Mouse (Mus musculus): ENCODE results near the gene Tcirg1. TPM values are rescaled to one million over a fixed set of nuclear protein-coding genes. Genes with fewer than 3 reads are reported as not detected.

Gene Tcirg1
- polyA plus RNA-seq (2017; shearing (Covaris generic)) = 63.1 TPM

DNA sequence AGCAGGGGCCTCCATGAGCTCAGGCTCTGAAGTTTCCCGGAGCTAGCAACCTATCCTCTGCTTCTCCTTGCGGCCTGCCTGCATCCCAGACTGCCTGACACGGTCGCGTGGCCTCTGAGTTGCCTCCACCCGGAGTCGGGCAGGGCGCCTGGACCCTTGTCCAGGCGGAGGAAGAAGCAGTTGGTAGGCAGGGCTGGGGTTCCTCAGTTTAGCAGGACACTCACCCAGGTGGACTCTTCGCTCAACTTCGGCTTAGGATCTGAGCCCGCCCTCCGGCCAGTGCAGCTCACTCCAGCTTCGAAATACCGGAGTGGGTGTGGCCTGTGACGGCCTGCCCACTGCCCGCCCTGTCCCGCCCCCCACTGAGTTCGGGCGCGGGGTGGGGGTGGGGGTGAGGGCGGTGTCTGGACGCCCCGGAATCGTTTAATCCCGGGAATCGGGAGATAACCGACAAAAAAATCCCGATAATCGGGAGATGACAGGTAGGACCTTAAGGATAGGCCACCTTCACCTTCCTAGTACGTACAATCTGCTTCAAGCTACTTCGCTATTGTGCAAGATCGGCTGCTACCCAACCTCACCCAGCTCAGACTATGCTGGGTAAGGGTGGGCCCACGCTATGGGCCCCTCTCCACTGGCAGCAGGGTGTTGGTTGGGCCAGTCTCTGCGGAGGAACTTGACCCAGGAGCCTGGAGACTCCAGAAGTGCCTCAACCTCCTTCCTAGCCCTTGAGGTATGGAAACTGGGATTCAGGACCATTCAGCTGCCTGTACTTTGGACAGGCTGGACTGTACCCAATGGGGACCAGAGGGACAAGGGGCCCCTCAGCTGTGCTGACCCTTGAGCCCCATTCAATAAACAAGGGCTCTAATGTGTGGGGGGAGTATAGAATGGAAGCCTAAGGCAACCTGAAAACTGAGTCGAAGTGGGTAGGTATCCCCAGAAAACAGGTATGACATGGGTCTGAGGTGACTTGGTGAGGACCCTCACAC lies at the start of gene Tcirg1:
Gene Tcirg1 (minus strand): TSS at position 339 of the 992 bp plus-strand sequence.

DNA sequence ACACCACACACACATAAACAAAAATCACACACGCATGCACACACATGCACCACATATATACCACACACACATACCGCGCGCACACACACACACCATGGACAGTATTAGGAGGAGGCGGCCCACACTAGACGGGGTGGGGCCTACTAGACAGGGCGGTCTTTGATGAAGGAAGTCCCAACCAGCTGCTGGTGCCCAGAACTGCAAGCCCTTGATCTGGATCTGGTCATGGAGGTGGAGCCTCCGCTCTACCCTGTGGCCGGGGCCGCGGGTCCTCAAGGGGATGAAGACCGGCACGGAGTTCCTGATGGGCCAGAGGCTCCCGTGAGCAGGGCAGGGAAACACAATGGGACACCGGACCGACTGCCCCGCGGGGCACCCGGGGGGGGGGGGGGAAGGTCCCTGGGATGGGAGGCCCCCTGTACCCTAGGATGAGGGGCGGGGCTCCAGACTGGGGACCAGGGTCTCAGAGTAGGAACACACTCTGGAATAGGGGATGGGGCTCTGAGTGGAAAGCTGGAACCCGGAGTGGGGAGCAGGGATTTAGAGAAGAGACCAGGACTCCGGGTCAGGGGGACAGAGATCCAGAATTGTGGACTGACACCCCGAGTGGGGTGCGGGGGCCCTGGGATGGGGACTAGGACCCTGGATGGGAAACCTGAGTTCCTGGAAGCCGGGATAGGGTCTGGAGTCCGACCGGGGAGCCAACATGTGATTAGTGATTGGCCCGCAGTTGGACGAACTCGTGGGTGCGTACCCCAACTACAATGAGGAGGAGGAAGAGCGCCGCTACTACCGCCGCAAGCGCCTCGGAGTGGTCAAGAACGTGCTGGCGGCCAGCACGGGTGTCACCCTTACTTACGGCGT lies 28.3 kb upstream of the Tcirg1 start, which contains the start of gene Unc93b1:
Gene Unc93b1 (plus strand): TSS at position 155 of the 864 bp plus-strand sequence.

DNA sequence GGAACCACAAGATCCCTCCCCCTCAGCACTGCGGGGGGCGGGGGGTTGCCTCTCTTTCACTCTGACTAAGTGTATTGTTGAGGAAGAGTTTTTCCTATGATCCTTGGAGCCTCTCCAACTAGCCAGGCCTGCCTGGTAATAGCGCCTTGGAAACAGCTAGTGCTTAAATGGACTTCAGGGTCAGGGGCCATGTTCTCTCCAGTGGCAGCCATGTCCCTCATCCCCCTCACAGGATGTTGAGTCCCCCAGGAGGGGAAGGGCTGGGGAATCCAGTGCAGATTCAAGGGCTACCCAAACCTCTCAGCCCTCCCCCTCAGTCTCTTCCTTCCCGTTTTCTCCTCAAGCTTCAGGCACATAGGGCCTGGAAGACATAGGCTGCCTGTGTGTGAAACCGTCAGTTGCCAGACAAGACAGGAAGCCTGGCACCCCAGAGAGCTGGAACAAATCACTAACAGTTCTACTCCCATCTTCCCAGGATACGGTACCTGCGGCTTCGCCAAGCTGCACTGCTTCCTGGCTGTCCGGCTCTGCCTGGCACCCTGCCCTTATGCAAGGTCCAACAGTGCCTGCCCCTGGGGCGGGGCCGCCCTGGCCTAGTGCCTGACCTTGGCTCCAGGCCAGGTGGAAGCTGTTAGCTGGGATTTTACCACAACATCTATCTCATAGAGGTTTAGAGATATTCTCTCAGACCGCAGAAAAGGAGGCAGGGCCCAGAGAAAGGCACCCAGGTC lies 22.4 kb upstream of the Tcirg1 start, which contains the start of gene Aldh3b1:
Gene Aldh3b1 (minus strand): TSS at position 598 of the 731 bp plus-strand sequence.

DNA sequence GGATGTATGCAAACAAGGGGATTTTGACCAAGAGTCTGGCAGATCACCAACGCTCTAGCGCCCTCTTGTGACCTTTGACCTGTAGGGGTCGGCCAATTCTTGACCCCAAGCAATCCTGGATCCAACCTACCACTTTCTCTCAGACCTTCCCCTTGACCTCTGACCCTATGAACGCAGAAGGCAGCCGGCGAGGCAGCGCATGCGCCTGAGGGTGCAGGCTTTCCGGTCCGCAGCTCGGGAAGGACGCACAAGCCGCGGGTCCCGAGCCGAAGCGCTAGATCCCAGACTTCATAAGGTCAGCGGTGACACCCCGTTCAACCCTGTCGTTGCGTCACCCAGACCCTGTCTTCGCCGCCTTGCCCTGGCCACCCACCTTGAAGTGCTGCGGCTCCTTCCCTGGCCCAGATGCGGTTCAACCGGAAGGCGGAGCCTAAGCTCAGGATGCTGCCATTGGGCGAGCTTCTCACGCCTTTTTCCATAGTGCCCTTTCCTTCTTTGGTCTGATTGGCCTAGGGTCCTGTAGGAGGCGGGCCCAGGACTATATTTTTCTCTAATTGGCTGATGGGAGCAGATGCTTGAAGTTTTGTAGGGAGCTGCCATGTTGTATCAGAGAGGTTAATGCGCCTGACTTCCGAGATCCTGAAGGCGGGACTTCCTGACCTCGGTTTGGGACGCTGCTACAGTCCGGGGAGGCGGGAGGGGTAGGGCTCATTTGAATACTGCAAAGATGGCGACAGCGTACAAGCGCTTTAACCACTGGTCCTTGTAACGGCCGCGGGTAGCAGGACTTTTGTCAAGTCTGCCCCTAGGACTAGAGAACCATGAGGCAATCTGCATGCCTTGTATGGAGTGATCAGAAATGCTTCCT lies 5.6 kb upstream of the Tcirg1 start, which contains the start of gene Ndufs8:
Gene Ndufs8 (minus strand): TSS at position 438 of the 868 bp plus-strand sequence.

DNA sequence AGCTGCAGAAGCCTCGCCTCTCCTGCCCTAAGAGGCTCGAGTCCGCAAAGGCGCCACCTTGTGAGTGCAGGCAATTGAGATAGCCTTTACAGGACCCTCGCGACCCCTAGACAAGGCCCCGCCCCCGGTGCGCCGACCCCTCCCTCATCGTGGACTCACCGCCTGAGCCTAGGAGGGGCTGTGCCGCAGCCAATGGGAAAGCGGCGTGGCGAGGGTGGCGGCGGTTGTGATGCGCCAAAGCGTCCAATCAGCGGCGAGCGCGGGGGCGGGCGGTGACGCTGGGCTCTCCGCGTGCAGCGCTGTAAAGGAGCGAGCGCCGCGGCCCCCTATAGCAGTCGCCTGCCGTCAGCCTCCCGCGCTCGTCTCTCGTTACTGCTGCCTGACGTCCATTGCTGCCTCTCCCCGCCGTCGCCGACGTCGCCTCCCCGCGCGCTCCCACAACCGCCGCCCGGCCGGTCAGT lies 55.4 kb downstream of the Tcirg1 start, which contains the start of gene Chka:
Gene Chka (plus strand): TSS at position 272 of the 461 bp plus-strand sequence.

Other genes with a start within 250 kb of the Tcirg1 start
- 0.04 TPM for gene Lrp5, start 220.6 kb downstream of the Tcirg1 start, polyA plus RNA-seq (2017; shearing (Covaris generic))
- gene 1810055G02Rik, start 198.8 kb downstream of the Tcirg1 start, polyA plus RNA-seq (2017; shearing (Covaris generic)) = 7.1 TPM
- gene Kmt5b, start 139.7 kb downstream of the Tcirg1 start, polyA plus RNA-seq (2017; shearing (Covaris generic)) = 33.8 TPM
- 2.1 TPM for gene Chka, start 55.4 kb downstream of the Tcirg1 start, polyA plus RNA-seq (2017; shearing (Covaris generic))
- gene Ndufs8, start 5.6 kb upstream of the Tcirg1 start, polyA plus RNA-seq (2017; shearing (Covaris generic)) = 259 TPM
- gene Aldh3b1, start 22.7 kb upstream of the Tcirg1 start, polyA plus RNA-seq (2017; shearing (Covaris generic)) = 0.29 TPM
- gene Unc93b1, start 28.1 kb upstream of the Tcirg1 start, polyA plus RNA-seq (2017; shearing (Covaris generic)) = 47.5 TPM
- not detected for gene Aldh3b3, start 51.5 kb upstream of the Tcirg1 start, polyA plus RNA-seq (2017; shearing (Covaris generic))
- not detected for gene Aldh3b2, start 65.2 kb upstream of the Tcirg1 start, polyA plus RNA-seq (2017; shearing (Covaris generic))
- gene Acy3, start 79.4 kb upstream of the Tcirg1 start, polyA plus RNA-seq (2017; shearing (Covaris generic)) = 0.71 TPM
- not detected for gene Tbx10, start 85.6 kb upstream of the Tcirg1 start, polyA plus RNA-seq (2017; shearing (Covaris generic))
- gene Nudt8, start 93.4 kb upstream of the Tcirg1 start, polyA plus RNA-seq (2017; shearing (Covaris generic)) = 9.1 TPM
- gene Gm49405, start 93.5 kb upstream of the Tcirg1 start, polyA plus RNA-seq (2017; shearing (Covaris generic)) = 1.4 TPM
- gene Doc2g, start 96.2 kb upstream of the Tcirg1 start, polyA plus RNA-seq (2017; shearing (Covaris generic)) = 2.1 TPM
- gene Ndufv1, start 105.7 kb upstream of the Tcirg1 start, polyA plus RNA-seq (2017; shearing (Covaris generic)) = 169 TPM
- gene Gstp1, start 130.9 kb upstream of the Tcirg1 start, polyA plus RNA-seq (2017; shearing (Covaris generic)) = 708 TPM
- gene Gstp2, start 138.9 kb upstream of the Tcirg1 start, polyA plus RNA-seq (2017; shearing (Covaris generic)) = 3.2 TPM
- 149 TPM for gene Gstp3, start 152.4 kb upstream of the Tcirg1 start, polyA plus RNA-seq (2017; shearing (Covaris generic))
- not detected for gene Cabp2, start 174.4 kb upstream of the Tcirg1 start, polyA plus RNA-seq (2017; shearing (Covaris generic))
- 1,029 TPM for gene Cdk2ap2, start 190.0 kb upstream of the Tcirg1 start, polyA plus RNA-seq (2017; shearing (Covaris generic))
- gene Pitpnm1, start 192.9 kb upstream of the Tcirg1 start, polyA plus RNA-seq (2017; shearing (Covaris generic)) = 346 TPM
- gene Aip, start 218.7 kb upstream of the Tcirg1 start, polyA plus RNA-seq (2017; shearing (Covaris generic)) = 228 TPM
- gene Gpr152, start 232.7 kb upstream of the Tcirg1 start, polyA plus RNA-seq (2017; shearing (Covaris generic)) = not detected
- gene Cabp4, start 236.9 kb upstream of the Tcirg1 start, polyA plus RNA-seq (2017; shearing (Covaris generic)) = 0.38 TPM
- 424 TPM for gene Coro1b, start 241.5 kb upstream of the Tcirg1 start, polyA plus RNA-seq (2017; shearing (Covaris generic))
- 1,706 TPM for gene Ptprcap, start 246.5 kb upstream of the Tcirg1 start, polyA plus RNA-seq (2017; shearing (Covaris generic))